Mouse (Mus musculus) liver, adult 10 weeks (tissue): ENCODE measurements around the gene Vgll2. TPM values are rescaled to one million over a fixed set of nuclear protein-coding genes. Genes with fewer than 3 reads are reported as not detected.

ENCODE experiments used
- polyA plus RNA-seq: library from polyadenylated mRNA; stranded (reverse); fragments of 350-450 nt; fragmentation: Illumina TruSeq; extraction: RNeasy Lipid Tissue Mini Kit (QIAGEN cat#74804); gene quantifications from one replicate; pipeline ENCODE4 v1.2.3, GENCODE M21; 2014; ENCODE audit warnings: low read depth, low replicate concordance

Vgll2 gene
- polyA plus RNA-seq = not detected

DNA sequence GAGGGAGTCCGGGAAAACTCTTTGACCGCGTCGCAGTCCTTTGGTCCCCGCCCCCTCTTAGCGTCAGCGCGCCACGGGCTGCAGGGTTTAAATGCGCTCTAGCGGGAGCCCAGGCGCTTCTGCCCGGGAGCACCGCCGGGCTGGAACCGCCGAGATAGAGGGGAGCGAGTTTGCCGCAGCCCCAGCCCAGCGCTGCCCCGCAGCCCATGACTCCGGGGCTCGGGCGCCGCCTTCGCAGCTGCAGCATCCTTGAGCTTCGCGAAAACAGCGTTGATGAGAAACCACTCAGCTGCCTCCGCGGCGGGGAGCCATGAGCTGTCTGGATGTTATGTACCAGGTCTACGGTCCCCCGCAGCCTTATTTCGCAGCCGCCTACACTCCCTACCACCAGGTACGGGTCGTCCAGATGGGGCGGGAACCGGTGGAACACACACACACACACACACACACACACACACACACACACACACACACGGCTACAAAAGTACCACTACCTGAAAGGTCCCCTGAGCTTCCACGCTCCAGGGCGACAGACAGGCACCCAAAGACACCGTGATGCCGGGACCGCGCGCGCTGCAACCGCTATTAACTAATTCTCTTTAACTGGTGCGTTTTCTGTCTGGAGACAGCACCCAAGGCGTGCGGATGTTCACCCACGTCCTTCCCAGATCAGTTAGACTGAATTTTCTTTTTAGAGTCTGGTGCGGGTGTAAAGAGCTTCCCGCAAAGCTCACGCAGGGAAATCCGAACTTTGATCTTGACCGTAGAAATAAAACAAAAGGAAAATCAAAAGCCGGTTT is at the start of gene Vgll2:
Gene Vgll2, plus strand, starts transcription at position 90 of the 800 bp plus-strand sequence.

Other genes with a start within 250 kb of the Vgll2 start
- not detected for gene Ros1, start 172.7 kb downstream of the Vgll2 start, polyA plus RNA-seq
- 3.4 TPM for gene Dcbld1, start 211.1 kb downstream of the Vgll2 start, polyA plus RNA-seq